Mouse (Mus musculus): ENCODE measurements around the gene Shisa2. TPM values are rescaled to one million over a fixed set of nuclear protein-coding genes. Genes with fewer than 3 reads are reported as not detected.

The Shisa2 gene
- polyA plus RNA-seq, 2 experiments: 42.7 to 43.8 TPM

GRCm38 (mm10) chr14:59594988-59595387 lies 30.1 kb upstream of the Shisa2 start:
- Histone ChIP-seq H3K4me1 (ENCODE audit: control insufficient read depth, insufficient read depth, low read length) (peaks cover 7% of the 10 kb centered on the region), H3K27ac (replicated peaks; ENCODE audit: low read depth, low read length) (no peak overlapping the region), H3K9ac (ENCODE audit: low read depth, low read length, severe bottlenecking) (no peak overlapping the region), H3K27me3 (ENCODE audit: control insufficient read depth, insufficient read depth, low read length) (no peaks in the 10 kb centered on the region), H3K4me2 (replicated peaks; ENCODE audit: low read depth, low read length, severe bottlenecking) (no peak overlapping the region), H3K9me3 (ENCODE audit: control insufficient read depth, low read length) (no peaks in the 10 kb centered on the region), H3K36me3 (ENCODE audit: control insufficient read depth, insufficient read depth, low read length) (peaks cover 22% of the 10 kb centered on the region), H3K4me3 (replicated peaks; ENCODE audit: low read length) (no peak overlapping the region)
- DNase-seq (ENCODE audit: low spot score): no peak
- 93% methylated on average over 3 of the region's 3 CpGs for WGBS
- no peak for ATAC-seq (ENCODE audit: low FRiP score, low read depth)
- no peak for TF ChIP-seq POLR2A (IDR thresholded peaks at IDR 0.05; ENCODE audit: borderline replicate concordance, extremely low read depth, insufficient read depth, insufficient read length)

DNA sequence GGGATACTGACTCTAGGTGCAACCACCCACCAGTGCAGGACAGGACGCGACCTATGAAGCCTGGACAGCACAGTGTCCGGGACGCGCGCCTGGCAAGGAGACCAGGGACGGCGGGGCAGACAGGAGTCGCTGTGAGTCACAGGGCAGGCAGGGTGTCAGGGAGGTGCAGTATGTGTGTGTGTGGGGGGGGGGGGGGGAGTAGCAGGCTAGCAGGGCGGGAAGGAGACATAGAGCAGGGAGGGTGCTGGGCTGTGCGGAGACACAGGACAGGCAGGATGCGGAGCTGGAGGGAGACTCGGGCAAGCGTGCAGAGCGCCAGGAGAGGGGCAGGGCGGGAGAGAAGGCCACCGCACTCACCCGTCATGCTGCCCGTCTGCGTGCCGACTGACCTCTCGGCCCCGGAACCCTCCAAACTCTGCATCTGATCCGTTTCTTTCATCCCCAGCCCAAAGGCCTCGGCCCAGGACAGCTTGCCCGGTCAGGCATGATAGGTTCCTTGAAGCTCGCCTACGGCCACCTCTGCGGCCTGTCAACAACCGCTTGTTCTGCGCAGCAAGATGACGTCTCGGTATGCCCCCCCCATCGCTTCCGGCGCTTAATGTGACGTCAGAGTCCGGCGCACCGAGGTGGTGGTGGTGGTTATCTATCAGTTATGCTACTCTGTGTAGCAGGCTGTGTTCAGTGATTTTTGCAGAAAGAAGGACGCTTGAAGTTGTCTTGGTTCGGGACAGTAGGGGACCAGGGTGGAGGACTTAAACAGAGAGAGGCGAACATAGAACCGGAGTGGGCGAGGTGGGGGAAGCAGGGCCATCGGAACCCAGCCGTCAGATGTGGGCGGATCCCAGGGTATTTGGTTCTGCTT lies 27.5 kb upstream of the Shisa2 start, which contains the start of gene Cdadc1:
Cdadc1 (minus strand) TSS at position 562 of the 862 bp plus-strand sequence.
- peaks cover 7% of the 10 kb centered on the region for H3K4me1 ChIP-seq (ENCODE audit: control insufficient read depth, insufficient read depth, low read length)
- TF ChIP-seq POLR2A (IDR thresholded peaks at IDR 0.05; ENCODE audit: borderline replicate concordance, extremely low read depth, insufficient read depth, insufficient read length): 0 out of 2 replicates have a peak, but pooled peaks have one; percentile 62
- peak within 1 kb of the TSS; percentile 72 for H3K4me2 ChIP-seq (replicated peaks; ENCODE audit: low read depth, low read length, severe bottlenecking)
- H3K9me3 ChIP-seq (ENCODE audit: control insufficient read depth, low read length): no peaks in the 10 kb centered on the region
- H3K36me3 ChIP-seq (ENCODE audit: control insufficient read depth, insufficient read depth, low read length): peaks cover 10% of the 10 kb centered on the region
- no peaks in the 10 kb centered on the region for H3K27me3 ChIP-seq (ENCODE audit: control insufficient read depth, insufficient read depth, low read length)
- H3K9ac ChIP-seq (ENCODE audit: low read depth, low read length, severe bottlenecking): peak within 1 kb of the TSS; percentile 87
- ATAC-seq (ENCODE audit: low FRiP score, low read depth) (peak; percentile 94), DNase-seq (ENCODE audit: low spot score) (peak; percentile 86)
- peak within 1 kb of the TSS; percentile 73 for H3K4me3 ChIP-seq (replicated peaks; ENCODE audit: low read length)
- H3K27ac ChIP-seq (replicated peaks; ENCODE audit: low read depth, low read length): peak within 1 kb of the TSS; percentile 45
- under 1% methylated on average over 37 of the region's 48 CpGs for WGBS

- Histone ChIP-seq H3K27me3 (ENCODE audit: control insufficient read depth, insufficient read depth, low read length) (no peaks in the 10 kb centered on the region), H3K27ac (replicated peaks; ENCODE audit: low read depth, low read length) (peak overlapping the region; percentile 45), H3K4me2 (replicated peaks; ENCODE audit: low read depth, low read length, severe bottlenecking) (peak overlapping the region; percentile 72), H3K4me3 (replicated peaks; ENCODE audit: low read length) (peak overlapping the region; percentile 73), H3K9ac (ENCODE audit: low read depth, low read length, severe bottlenecking) (peak overlapping the region; percentile 87), H3K9me3 (ENCODE audit: control insufficient read depth, low read length) (no peaks in the 10 kb centered on the region), H3K36me3 (ENCODE audit: control insufficient read depth, insufficient read depth, low read length) (peaks cover 8% of the 10 kb centered on the region), H3K4me1 (ENCODE audit: control insufficient read depth, insufficient read depth, low read length) (peaks cover 7% of the 10 kb centered on the region)
- DNase-seq (ENCODE audit: low spot score) (no peak), ATAC-seq (ENCODE audit: low FRiP score, low read depth) (no peak)
- no peak for TF ChIP-seq POLR2A (IDR thresholded peaks at IDR 0.05; ENCODE audit: borderline replicate concordance, extremely low read depth, insufficient read depth, insufficient read length)
- WGBS: 1% methylated on average over 8 of the region's 8 CpGs
Measured at GRCm38 (mm10) chr14:59598260-59598627, 26.9 kb upstream of the Shisa2 start.

- DNase-seq (ENCODE audit: low spot score): peak; percentile 51
- no peak overlapping the region for H3K4me3 ChIP-seq (replicated peaks; ENCODE audit: low read length)
- no peaks in the 10 kb centered on the region for H3K9me3 ChIP-seq (ENCODE audit: control insufficient read depth, low read length)
- WGBS: 68% methylated on average over 5 of the region's 5 CpGs
- no peaks in the 10 kb centered on the region for H3K36me3 ChIP-seq (ENCODE audit: control insufficient read depth, insufficient read depth, low read length)
- no peak overlapping the region for H3K4me2 ChIP-seq (replicated peaks; ENCODE audit: low read depth, low read length, severe bottlenecking)
- H3K27ac ChIP-seq (replicated peaks; ENCODE audit: low read depth, low read length): no peak overlapping the region
- no peak for TF ChIP-seq POLR2A (IDR thresholded peaks at IDR 0.05; ENCODE audit: borderline replicate concordance, extremely low read depth, insufficient read depth, insufficient read length)
- H3K4me1 ChIP-seq (ENCODE audit: control insufficient read depth, insufficient read depth, low read length): no peaks in the 10 kb centered on the region
- no peaks in the 10 kb centered on the region for H3K27me3 ChIP-seq (ENCODE audit: control insufficient read depth, insufficient read depth, low read length)
- no peak overlapping the region for H3K9ac ChIP-seq (ENCODE audit: low read depth, low read length, severe bottlenecking)
- no peak for ATAC-seq (ENCODE audit: low FRiP score, low read depth)
Measured at GRCm38 (mm10) chr14:59604002-59604645, 21.0 kb upstream of the Shisa2 start.

DNA sequence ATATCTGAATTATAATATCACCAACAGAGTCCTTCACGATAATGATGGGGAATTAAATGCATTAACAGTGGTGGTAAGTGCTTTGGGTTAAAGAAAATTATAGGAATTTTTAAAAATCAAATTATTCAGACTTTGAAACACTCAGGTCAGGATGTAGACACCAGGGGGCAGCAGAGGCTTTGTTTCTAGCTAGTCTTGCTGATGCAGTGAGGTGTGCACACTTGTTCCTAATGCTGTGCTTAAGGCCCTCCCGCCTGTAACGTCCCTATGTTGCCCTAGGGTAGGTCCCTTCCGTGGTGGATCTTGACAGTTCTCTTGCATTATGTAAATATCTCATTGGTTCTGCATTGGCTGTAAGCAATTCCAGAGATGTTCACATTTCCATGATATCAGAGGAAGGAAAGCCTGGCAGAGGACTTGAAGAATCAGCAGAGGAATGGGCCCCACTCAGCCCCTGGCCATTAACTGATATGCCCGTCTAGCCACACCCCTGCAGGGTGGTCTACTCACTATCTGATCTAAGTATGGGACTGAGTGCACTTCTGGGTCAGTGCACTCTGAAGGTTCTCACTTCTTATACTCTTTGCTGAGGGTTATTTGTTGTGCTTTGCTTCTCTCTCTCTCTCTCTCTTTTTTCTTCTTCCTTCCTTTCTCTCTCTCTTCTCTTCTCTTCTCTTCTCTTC lies 19.3 kb upstream of the Shisa2 start:
- WGBS: 24% methylated on average over 5 of the region's 5 CpGs
- Histone ChIP-seq H3K36me3 (ENCODE audit: control insufficient read depth, insufficient read depth, low read length) (no peaks in the 10 kb centered on the region), H3K27ac (replicated peaks; ENCODE audit: low read depth, low read length) (no peak overlapping the region), H3K9me3 (ENCODE audit: control insufficient read depth, low read length) (no peaks in the 10 kb centered on the region), H3K9ac (ENCODE audit: low read depth, low read length, severe bottlenecking) (no peak overlapping the region), H3K4me1 (ENCODE audit: control insufficient read depth, insufficient read depth, low read length) (no peaks in the 10 kb centered on the region), H3K4me3 (replicated peaks; ENCODE audit: low read length) (no peak overlapping the region), H3K27me3 (ENCODE audit: control insufficient read depth, insufficient read depth, low read length) (no peaks in the 10 kb centered on the region), H3K4me2 (replicated peaks; ENCODE audit: low read depth, low read length, severe bottlenecking) (no peak overlapping the region)
- no peak for TF ChIP-seq POLR2A (IDR thresholded peaks at IDR 0.05; ENCODE audit: borderline replicate concordance, extremely low read depth, insufficient read depth, insufficient read length)
- peak; percentile 83 for DNase-seq (ENCODE audit: low spot score)
- ATAC-seq (ENCODE audit: low FRiP score, low read depth): no peak
